Mouse (Mus musculus): Measurements from ENCODE around the gene Emb. TPM values are rescaled to one million over a fixed set of nuclear protein-coding genes. Genes with fewer than 3 reads are reported as not detected.

Gene Emb
- polyA plus RNA-seq, 1 experiment: 271 TPM

GRCm38 (mm10) chr13:117237111-117237510 is 28.8 kb downstream of the Emb start:
- TF ChIP-seq CTCF (IDR thresholded peaks at IDR 0.05; ENCODE audit: low read depth, low read length) (no peak), POLR2A (IDR thresholded peaks at IDR 0.05; ENCODE audit: borderline replicate concordance, low read depth, low read length) (no peak)
- Histone ChIP-seq H3K27ac (ENCODE audit: insufficient read depth, low read depth, low read length) (peak overlapping the region; percentile 69), H3K4me3 (ENCODE audit: insufficient read depth, low read length) (no peak overlapping the region), H3K4me1 (ENCODE audit: control insufficient read depth, insufficient read depth, low read length) (peaks cover 51% of the 10 kb centered on the region)

- Histone ChIP-seq H3K4me1 (ENCODE audit: control insufficient read depth, insufficient read depth, low read length) (peaks cover 62% of the 10 kb centered on the region), H3K27ac (ENCODE audit: insufficient read depth, low read depth, low read length) (peak overlapping the region; percentile 87), H3K4me3 (ENCODE audit: insufficient read depth, low read length) (peak overlapping the region; percentile 30)
- no peak for TF ChIP-seq POLR2A (IDR thresholded peaks at IDR 0.05; ENCODE audit: borderline replicate concordance, low read depth, low read length)
These were observed 33.7 kb downstream of the Emb start for GRCm38 (mm10) chr13:117242063-117242462.

- TF ChIP-seq CTCF (IDR thresholded peaks at IDR 0.05; ENCODE audit: low read depth, low read length): no peak
- TF ChIP-seq POLR2A (IDR thresholded peaks at IDR 0.05; ENCODE audit: borderline replicate concordance, low read depth, low read length): no peak
- Histone ChIP-seq H3K4me1 (ENCODE audit: control insufficient read depth, insufficient read depth, low read length) (peaks cover 58% of the 10 kb centered on the region), H3K4me3 (ENCODE audit: insufficient read depth, low read length) (peak overlapping the region; percentile 30), H3K27ac (ENCODE audit: insufficient read depth, low read depth, low read length) (peak overlapping the region; percentile 87)
These were observed 34.3 kb downstream of the Emb start for GRCm38 (mm10) chr13:117242621-117243020.

- no peak overlapping the region for H3K4me3 ChIP-seq (ENCODE audit: insufficient read depth, low read length)
- H3K27ac ChIP-seq (ENCODE audit: insufficient read depth, low read depth, low read length): no peak overlapping the region
- TF ChIP-seq CTCF (IDR thresholded peaks at IDR 0.05; ENCODE audit: low read depth, low read length) (no peak), POLR2A (IDR thresholded peaks at IDR 0.05; ENCODE audit: borderline replicate concordance, low read depth, low read length) (no peak)
- peaks cover 20% of the 10 kb centered on the region for H3K4me1 ChIP-seq (ENCODE audit: control insufficient read depth, insufficient read depth, low read length)
These were observed 52.4 kb downstream of the Emb start for GRCm38 (mm10) chr13:117260704-117261103.

DNA sequence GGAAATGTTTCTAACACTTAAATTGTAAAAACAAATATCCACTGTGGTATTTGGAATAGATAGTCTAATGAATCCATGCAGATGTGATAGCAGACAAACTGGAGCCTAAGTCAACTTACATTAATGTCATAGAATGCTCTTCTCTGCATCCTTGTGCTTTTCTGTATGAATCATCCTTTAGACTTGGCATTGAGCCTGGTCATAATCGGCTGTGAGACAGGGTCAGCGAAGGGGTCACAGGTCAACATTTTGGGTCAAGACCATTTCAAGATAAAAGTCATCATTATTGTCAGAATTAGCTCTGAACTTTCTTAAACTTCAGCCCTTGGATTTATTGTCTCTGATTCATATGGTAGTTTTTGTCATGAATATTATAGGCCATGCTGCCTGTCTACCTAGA is 57.8 kb downstream of the Emb start:
- no peak overlapping the region for H3K27ac ChIP-seq (ENCODE audit: insufficient read depth, low read depth, low read length)
- no peak for TF ChIP-seq POLR2A (IDR thresholded peaks at IDR 0.05; ENCODE audit: borderline replicate concordance, low read depth, low read length)
- no peak for TF ChIP-seq CTCF (IDR thresholded peaks at IDR 0.05; ENCODE audit: low read depth, low read length)

DNA sequence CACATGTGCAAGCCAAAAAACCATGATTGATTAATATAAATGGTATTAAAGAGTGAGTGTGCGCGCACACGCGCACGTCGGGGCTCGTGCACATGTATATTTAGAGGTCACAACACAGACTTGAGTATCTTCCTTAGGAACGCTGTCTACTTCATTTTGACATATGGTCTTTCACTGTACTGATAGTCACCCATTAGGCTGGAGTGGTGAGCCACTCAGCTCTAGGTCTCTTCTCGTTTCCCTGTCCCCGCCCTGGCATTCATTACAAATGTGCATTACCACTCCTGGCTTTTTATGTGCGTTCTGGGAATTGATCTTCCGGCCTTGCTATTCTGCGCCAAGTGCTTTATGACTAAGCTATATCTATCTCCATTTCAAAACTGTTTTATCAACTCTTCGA is 59.6 kb downstream of the Emb start:
- TF ChIP-seq CTCF (IDR thresholded peaks at IDR 0.05; ENCODE audit: low read depth, low read length): no peak
- TF ChIP-seq POLR2A (IDR thresholded peaks at IDR 0.05; ENCODE audit: borderline replicate concordance, low read depth, low read length): no peak
- H3K4me3 ChIP-seq (ENCODE audit: insufficient read depth, low read length): no peak overlapping the region
- no peaks in the 10 kb centered on the region for H3K4me1 ChIP-seq (ENCODE audit: control insufficient read depth, insufficient read depth, low read length)
- no peak overlapping the region for H3K27ac ChIP-seq (ENCODE audit: insufficient read depth, low read depth, low read length)

More for the DNA sequence above, 57.8 kb downstream of the Emb start:
- Histone ChIP-seq H3K4me1 (ENCODE audit: control insufficient read depth, insufficient read depth, low read length) (peaks cover 9% of the 10 kb centered on the region), H3K4me3 (ENCODE audit: insufficient read depth, low read length) (no peak overlapping the region)

DNA sequence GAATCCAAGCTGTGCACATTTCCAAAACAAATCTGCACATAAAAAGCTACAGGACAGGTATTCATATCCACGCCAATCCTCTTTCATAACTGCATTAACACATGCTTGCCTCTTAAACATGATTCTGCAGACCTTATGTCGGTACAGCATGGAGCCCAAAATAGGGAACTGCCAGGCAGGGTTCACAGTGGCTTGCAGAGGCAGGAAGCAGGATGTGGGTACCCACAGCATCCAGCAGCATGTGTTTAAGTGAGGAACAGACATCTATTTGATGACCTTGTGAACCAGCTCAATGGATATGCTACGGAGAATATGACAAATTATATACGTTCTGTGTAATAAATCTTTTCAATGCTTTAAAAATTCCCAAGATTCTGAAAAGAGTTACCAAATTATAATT is 75.7 kb downstream of the Emb start:
- no peak for TF ChIP-seq POLR2A (IDR thresholded peaks at IDR 0.05; ENCODE audit: borderline replicate concordance, low read depth, low read length)
- no peak for TF ChIP-seq CTCF (IDR thresholded peaks at IDR 0.05; ENCODE audit: low read depth, low read length)
- H3K27ac ChIP-seq (ENCODE audit: insufficient read depth, low read depth, low read length): no peak overlapping the region

GRCm38 (mm10) chr13:117286939-117287338 is 78.6 kb downstream of the Emb start:
- H3K4me1 ChIP-seq (ENCODE audit: control insufficient read depth, insufficient read depth, low read length): 0 out of 2 replicates have a peak, but pooled peaks cover 2% of the 10 kb centered on the region
- H3K27ac ChIP-seq (ENCODE audit: insufficient read depth, low read depth, low read length): no peak overlapping the region
- no peak overlapping the region for H3K4me3 ChIP-seq (ENCODE audit: insufficient read depth, low read length)
- TF ChIP-seq CTCF (IDR thresholded peaks at IDR 0.05; ENCODE audit: low read depth, low read length) (no peak), POLR2A (IDR thresholded peaks at IDR 0.05; ENCODE audit: borderline replicate concordance, low read depth, low read length) (no peak)

More for the DNA sequence above, 75.7 kb downstream of the Emb start:
- Histone ChIP-seq H3K4me3 (ENCODE audit: insufficient read depth, low read length) (no peak overlapping the region), H3K4me1 (ENCODE audit: control insufficient read depth, insufficient read depth, low read length) (peaks cover 6% of the 10 kb centered on the region)

DNA sequence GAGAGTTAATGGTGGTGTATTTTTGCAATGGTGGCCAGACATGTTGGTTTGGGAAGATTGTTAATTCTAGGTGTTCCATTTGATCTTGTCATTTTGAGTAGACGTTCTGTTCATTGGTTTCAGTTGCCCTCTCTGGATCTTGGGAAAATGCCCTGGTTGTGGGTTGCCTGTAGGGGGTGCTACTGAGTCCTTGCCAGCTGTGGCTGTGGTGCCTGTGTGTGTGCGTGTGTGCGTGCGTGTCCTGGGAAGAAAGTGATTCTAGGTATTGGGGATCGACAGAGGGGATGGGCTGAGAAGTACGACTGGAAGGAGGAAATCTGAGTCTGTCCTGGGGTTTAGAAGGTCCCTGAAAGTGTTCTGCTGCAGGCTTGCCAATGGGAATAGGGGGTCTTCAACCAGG is 79.1 kb downstream of the Emb start:
- H3K4me3 ChIP-seq (ENCODE audit: insufficient read depth, low read length): no peak overlapping the region
- TF ChIP-seq POLR2A (IDR thresholded peaks at IDR 0.05; ENCODE audit: borderline replicate concordance, low read depth, low read length) (no peak), CTCF (IDR thresholded peaks at IDR 0.05; ENCODE audit: low read depth, low read length) (peak; percentile 55)

GRCm38 (mm10) chr13:117289494-117290270 is 81.3 kb downstream of the Emb start:
- H3K4me3 ChIP-seq (ENCODE audit: insufficient read depth, low read length): no peak overlapping the region
- no peak overlapping the region for H3K27ac ChIP-seq (ENCODE audit: insufficient read depth, low read depth, low read length)
- no peaks in the 10 kb centered on the region for H3K4me1 ChIP-seq (ENCODE audit: control insufficient read depth, insufficient read depth, low read length)
- peak; percentile 4; the same call in 1 of the 2 replicates for TF ChIP-seq CTCF (IDR thresholded peaks at IDR 0.05; ENCODE audit: low read depth, low read length)
- TF ChIP-seq POLR2A (IDR thresholded peaks at IDR 0.05; ENCODE audit: borderline replicate concordance, low read depth, low read length): no peak

More for the DNA sequence above, 79.1 kb downstream of the Emb start:
- H3K4me1 ChIP-seq (ENCODE audit: control insufficient read depth, insufficient read depth, low read length): 0 out of 2 replicates have a peak, but pooled peaks cover 2% of the 10 kb centered on the region
- no peak overlapping the region for H3K27ac ChIP-seq (ENCODE audit: insufficient read depth, low read depth, low read length)

All from bone marrow macrophage, adult 2 months (primary cell).